Mouse (Mus musculus): ENCODE measurements around the gene Rrbp1. TPM values are rescaled to one million over a fixed set of nuclear protein-coding genes. Genes with fewer than 3 reads are reported as not detected.
A peak's percentile ranks its signal among the peaks of the same experiment; 100 is the strongest.

Rrbp1 gene
- total and polyA plus RNA-seq, 3 experiments, result 56.7 to 128 (median 127) TPM

DNA sequence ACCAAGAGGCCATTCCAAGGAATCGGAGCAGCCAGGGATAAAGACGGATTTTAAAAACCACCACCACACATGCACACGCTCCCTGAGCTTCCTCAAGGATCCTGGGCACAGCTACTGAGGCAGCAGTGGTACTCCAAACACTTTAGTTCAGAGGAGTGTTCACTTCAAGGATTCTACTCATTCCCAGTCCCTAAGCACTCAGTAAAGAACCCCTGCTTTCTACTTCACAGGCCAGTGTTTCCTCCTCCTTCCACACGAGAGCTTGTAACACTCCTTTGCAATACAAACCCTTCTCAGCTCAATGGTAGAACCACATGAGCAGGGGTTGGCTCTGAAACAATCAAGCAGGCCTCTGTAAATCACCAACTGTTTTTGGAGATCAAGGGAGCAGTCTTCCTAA, 28.9 kb downstream of the Rrbp1 start:
- no peak for TF ChIP-seq RCOR1 (IDR thresholded peaks at IDR 0.05; ENCODE audit: low read depth, low read length)
- no peak for TF ChIP-seq HCFC1 (IDR thresholded peaks at IDR 0.05; ENCODE audit: low read depth, low read length)
- TF ChIP-seq BHLHE40 (IDR thresholded peaks at IDR 0.05; ENCODE audit: borderline replicate concordance, low read depth, low read length), result no peak
- TF ChIP-seq EP300 (IDR thresholded peaks at IDR 0.05; ENCODE audit: low read depth in 1 of 2, low read length in 2 of 2), result no peak
- TF ChIP-seq MEF2A (IDR thresholded peaks at IDR 0.05; ENCODE audit: extremely low read depth, insufficient replicate concordance, low read depth, low read length, poor library complexity, severe bottlenecking), result no peak
- TF ChIP-seq MAFK (IDR thresholded peaks at IDR 0.05; ENCODE audit: borderline replicate concordance, low read depth, low read length), result no peak
- TF ChIP-seq KAT2A (conservative IDR thresholded peaks at IDR 0.05; ENCODE audit: low read depth, low read length), result no peak
- TF ChIP-seq SMC3 (IDR thresholded peaks at IDR 0.05; ENCODE audit: low read depth, low read length), result no peak
- TF ChIP-seq MYB (IDR thresholded peaks at IDR 0.05; ENCODE audit: low read depth, low read length), result no peak
- no peak for TF ChIP-seq ZMIZ1 (IDR thresholded peaks at IDR 0.05; ENCODE audit: low read depth, low read length)
- no peak for TF ChIP-seq E2F4 (IDR thresholded peaks at IDR 0.05; ENCODE audit: borderline replicate concordance, low read depth, low read length)
- no peak for TF ChIP-seq NELFE (IDR thresholded peaks at IDR 0.05; ENCODE audit: low read depth, low read length)
- no peak for TF ChIP-seq ZKSCAN1 (IDR thresholded peaks at IDR 0.05; ENCODE audit: low read depth, low read length)
- no peak for TF ChIP-seq NRF1 (IDR thresholded peaks at IDR 0.05; ENCODE audit: insufficient read depth, low read depth, low read length, poor library complexity, severe bottlenecking)
- no peak for TF ChIP-seq ELF1 (IDR thresholded peaks at IDR 0.05; ENCODE audit: low read depth, low read length)
- TF ChIP-seq POLR2AphosphoS5 (IDR thresholded peaks at IDR 0.05; ENCODE audit: borderline replicate concordance, low read depth, low read length), result no peak
- TF ChIP-seq JUND (IDR thresholded peaks at IDR 0.05; ENCODE audit: low read depth, low read length), result no peak

GRCm38 (mm10) chr2:143980781-143981398, 30.2 kb downstream of the Rrbp1 start:
- H3K27me3 ChIP-seq (ENCODE audit: control insufficient read depth in 1 of 2, insufficient read depth in 2 of 2, low read length in 2 of 2), result no peaks in the 10 kb centered on the region
- H3K4me1 ChIP-seq (ENCODE audit: control insufficient read depth in 1 of 2, insufficient read depth in 2 of 2, low read length in 2 of 2), result peaks cover 3 to 16% of the 10 kb centered on the region in 2 experiments; a peak in 2 of 4 replicates
- peak overlapping the region; percentile 46 for H3K27ac ChIP-seq (ENCODE audit: control insufficient read depth, low read depth, low read length)
- H3K36me3 ChIP-seq (ENCODE audit: control insufficient read depth in 1 of 2, insufficient read depth in 2 of 2, low read length in 2 of 2), result peaks cover 4 to 12% of the 10 kb centered on the region in 2 experiments; a peak in 3 of 4 replicates
- DNase-seq (ENCODE audit: low read depth, low spot score), result peak; percentile 73
- no peaks in the 10 kb centered on the region for H3K9me3 ChIP-seq (replicated peaks; ENCODE audit: insufficient read depth, low read length)
- no peak overlapping the region for H3K4me3 ChIP-seq (ENCODE audit: control insufficient read depth in 1 of 2, insufficient read depth in 1 of 2, low read depth in 2 of 2, low read length in 2 of 2)
- no peaks in the 10 kb centered on the region; the same call in 1 of the 2 replicates for H3K79me2 ChIP-seq (ENCODE audit: control insufficient read depth, insufficient read depth, low read length, poor library complexity)
- no peak overlapping the region for H3K9ac ChIP-seq (ENCODE audit: control insufficient read depth, low read depth, low read length, poor library complexity, severe bottlenecking)
- no peak for TF ChIP-seq POLR2AphosphoS5 (IDR thresholded peaks at IDR 0.05; ENCODE audit: borderline replicate concordance, low read depth, low read length)
- peak; percentile 48 for TF ChIP-seq RAD21 (IDR thresholded peaks at IDR 0.05; ENCODE audit: low read depth, low read length)
- TF ChIP-seq CHD1 (IDR thresholded peaks at IDR 0.05; ENCODE audit: low read depth, low read length), result no peak
- peak; percentile 94 for TF ChIP-seq GATA1 (IDR thresholded peaks at IDR 0.05; ENCODE audit: low read depth, low read length)
- TF ChIP-seq MAX (IDR thresholded peaks at IDR 0.05; ENCODE audit: low read length), result peak; percentile 26; the same call in 1 of the 2 replicates
- peak; percentile 61 for TF ChIP-seq SIN3A (IDR thresholded peaks at IDR 0.05; ENCODE audit: low read length)
- TF ChIP-seq EP300 (IDR thresholded peaks at IDR 0.05; ENCODE audit: low read depth in 1 of 2, low read length in 2 of 2), result peak; percentile 68 to 84
- peak; percentile 61; the same call in 1 of the 2 replicates for TF ChIP-seq RCOR1 (IDR thresholded peaks at IDR 0.05; ENCODE audit: low read depth, low read length)
- peak; percentile 51 for TF ChIP-seq SMC3 (IDR thresholded peaks at IDR 0.05; ENCODE audit: low read depth, low read length)
- no peak for TF ChIP-seq POLR2AphosphoS2 (IDR thresholded peaks at IDR 0.05; ENCODE audit: low read length)
- TF ChIP-seq NRF1 (IDR thresholded peaks at IDR 0.05; ENCODE audit: insufficient read depth, low read depth, low read length, poor library complexity, severe bottlenecking), result no peak
- TF ChIP-seq MXI1 (IDR thresholded peaks at IDR 0.05; ENCODE audit: low read depth, low read length), result peak; percentile 61; the same call in 1 of the 2 replicates
- TF ChIP-seq ZKSCAN1 (IDR thresholded peaks at IDR 0.05; ENCODE audit: low read depth, low read length), result no peak
- peak; percentile 57 for TF ChIP-seq TAL1 (IDR thresholded peaks at IDR 0.05; ENCODE audit: low read length)
- TF ChIP-seq USF1 (IDR thresholded peaks at IDR 0.05; ENCODE audit: low read depth, low read length), result no peak; the same call in 1 of the 2 replicates
- peak; percentile 23; the same call in 1 of the 2 replicates for TF ChIP-seq ZC3H11A (IDR thresholded peaks at IDR 0.05; ENCODE audit: low read depth, low read length)
- TF ChIP-seq ETS1 (IDR thresholded peaks at IDR 0.05; ENCODE audit: low read depth, low read length), result peak; percentile 69
- peak; percentile 86 for TF ChIP-seq TCF12 (IDR thresholded peaks at IDR 0.05; ENCODE audit: low read depth, low read length)

More for the DNA sequence above, 28.9 kb downstream of the Rrbp1 start:
- no peak for DNase-seq (ENCODE audit: low read depth, low spot score)
- Histone ChIP-seq H3K27me3 (ENCODE audit: control insufficient read depth in 1 of 2, insufficient read depth in 2 of 2, low read length in 2 of 2) (no peaks in the 10 kb centered on the region), H3K27ac (ENCODE audit: control insufficient read depth, low read depth, low read length) (no peak overlapping the region), H3K79me2 (ENCODE audit: control insufficient read depth, insufficient read depth, low read length, poor library complexity) (peaks cover 1% of the 10 kb centered on the region; the same call in 1 of the 2 replicates), H3K9me3 (replicated peaks; ENCODE audit: insufficient read depth, low read length) (no peaks in the 10 kb centered on the region), H3K9ac (ENCODE audit: control insufficient read depth, low read depth, low read length, poor library complexity, severe bottlenecking) (no peak overlapping the region), H3K4me3 (ENCODE audit: control insufficient read depth in 1 of 2, insufficient read depth in 1 of 2, low read depth in 2 of 2, low read length in 2 of 2) (no peak overlapping the region), H3K36me3 (ENCODE audit: control insufficient read depth in 1 of 2, insufficient read depth in 2 of 2, low read length in 2 of 2) (peaks cover 9 to 12% of the 10 kb centered on the region in 2 experiments), H3K4me1 (ENCODE audit: control insufficient read depth in 1 of 2, insufficient read depth in 2 of 2, low read length in 2 of 2) (peaks cover 3 to 16% of the 10 kb centered on the region in 2 experiments; a peak in 2 of 4 replicates)
